Mouse (Mus musculus): ENCODE measurements around the gene Car5a. TPM values are rescaled to one million over a fixed set of nuclear protein-coding genes. Genes with fewer than 3 reads are reported as not detected.
A peak's percentile ranks its signal among the peaks of the same experiment; 100 is the strongest.

Gene Car5a
- total RNA-seq, 4 experiments from 2014 or later, result 0.53 TPM; not detected in 3

DNA sequence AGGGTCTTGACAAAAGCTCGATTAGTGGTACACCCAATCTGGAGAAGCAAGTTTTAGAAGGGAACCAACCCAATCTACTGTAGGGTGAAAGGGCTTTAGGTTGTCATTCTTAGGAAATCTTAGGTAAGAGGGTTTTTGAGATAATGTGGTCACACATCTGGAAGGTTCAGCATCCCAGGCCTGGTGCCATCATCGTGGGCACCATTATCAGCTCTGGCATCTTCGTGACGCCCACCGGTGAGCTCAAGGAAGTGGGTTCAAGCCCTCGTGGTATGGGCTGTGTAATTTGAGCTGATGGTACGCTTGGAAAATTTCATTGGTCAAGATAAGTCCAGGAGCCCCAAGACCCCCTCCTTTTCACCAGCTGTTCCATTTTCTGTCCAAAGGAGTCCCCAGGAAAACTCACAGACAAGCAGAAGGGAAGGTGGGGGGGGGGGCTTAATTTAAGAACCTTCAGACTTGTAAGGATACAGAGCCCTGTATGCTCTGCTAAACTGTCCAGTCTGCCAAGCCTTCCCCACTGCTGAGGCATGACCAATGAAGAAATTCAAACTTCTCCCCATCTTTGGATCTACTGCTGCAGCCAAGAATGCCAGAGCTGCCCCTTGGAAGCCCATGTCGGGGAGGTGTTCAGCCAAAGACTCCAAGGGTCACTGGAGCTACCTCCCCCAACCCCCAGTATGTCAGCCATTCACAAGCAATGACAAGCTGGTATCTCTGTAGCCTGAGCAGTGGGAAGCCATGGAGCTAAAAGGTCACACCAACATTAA, 36.1 kb downstream of the Car5a start:
- no peak for DNase-seq (ENCODE audit: low spot score in 2 of 2)

- peak; percentile 90 to 93 for DNase-seq (ENCODE audit: low spot score in 2 of 2)
These were observed 37.0 kb downstream of the Car5a start, which contains the start of gene Slc7a5 for GRCm38 (mm10) chr8:121907587-121908248. Gene Slc7a5, minus strand, starts transcription at chr8:121907694.

DNA sequence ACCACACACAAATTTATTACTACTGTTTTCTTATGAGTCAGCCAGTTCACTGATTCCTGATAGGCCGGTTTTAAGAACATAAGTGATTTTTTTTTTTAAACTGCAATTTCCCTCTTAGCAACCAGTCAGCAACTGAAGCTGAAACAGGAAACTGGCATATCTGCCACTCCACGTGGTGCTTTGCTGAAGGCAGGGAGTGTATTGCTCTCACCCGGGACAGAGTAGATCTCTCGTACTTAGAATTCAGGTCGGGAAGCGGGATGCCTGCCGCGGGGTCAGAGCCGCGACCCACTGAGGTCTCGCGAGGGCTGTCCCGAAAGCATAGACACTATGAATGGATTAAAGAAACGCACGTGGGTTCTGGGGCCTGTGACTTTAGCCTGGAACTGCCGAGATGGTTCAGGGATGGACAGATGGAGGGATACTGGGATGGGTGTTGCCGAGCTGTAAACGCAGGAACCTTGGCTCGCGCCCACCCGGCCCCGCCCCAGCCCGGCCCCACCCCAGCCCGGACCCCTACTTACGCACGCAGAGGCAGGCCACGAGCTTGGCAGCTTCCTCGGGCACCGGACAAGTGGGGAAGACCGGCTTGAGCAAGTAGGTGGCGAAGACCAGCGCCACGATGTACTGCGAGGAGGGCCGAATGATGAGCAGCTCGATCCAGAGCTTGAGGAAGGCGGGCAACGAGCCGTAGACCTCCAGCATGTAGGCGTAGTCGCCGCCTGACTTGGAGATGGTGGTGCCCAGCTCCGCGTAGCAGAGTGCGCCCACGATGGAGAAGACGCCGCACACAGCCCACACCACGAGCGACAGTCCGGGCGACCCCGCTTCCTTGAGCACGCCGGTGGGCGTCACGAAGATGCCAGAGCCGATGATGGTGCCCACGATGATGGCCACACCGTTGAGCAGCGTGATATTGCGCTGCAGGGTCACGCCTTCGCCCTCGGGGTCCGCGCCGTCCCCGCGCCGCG, 37.9 kb downstream of the Car5a start:
- peak in 1 of 2 experiments; percentile 51 for DNase-seq (ENCODE audit: low spot score in 2 of 2)

- DNase-seq (ENCODE audit: low spot score in 2 of 2), result no peak
These were observed 38.8 kb downstream of the Car5a start for GRCm38 (mm10) chr8:121905864-121906263.

DNA sequence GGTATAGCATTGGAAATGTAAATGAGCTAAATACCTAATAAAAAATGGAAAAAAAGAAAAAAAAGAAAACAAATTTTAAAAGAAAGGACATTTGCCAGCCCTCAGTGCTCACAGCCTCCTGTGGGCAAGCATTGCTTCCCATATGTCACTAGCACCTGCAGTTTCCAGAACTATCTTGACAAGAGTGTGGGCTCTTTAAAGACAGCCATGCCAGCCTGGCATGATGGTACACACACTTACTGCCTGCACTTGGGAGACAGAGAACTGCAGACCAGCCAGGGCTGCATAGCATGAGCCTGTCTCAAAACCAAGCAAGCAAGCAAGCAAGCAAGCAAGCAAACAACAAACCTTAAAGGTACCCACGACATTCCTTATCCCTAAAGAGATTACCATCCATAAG, 39.3 kb downstream of the Car5a start:
- no peak for DNase-seq (ENCODE audit: low spot score in 2 of 2)

GRCm38 (mm10) chr8:121904999-121905398, 39.7 kb downstream of the Car5a start:
- DNase-seq (ENCODE audit: low spot score in 2 of 2), result no peak

- DNase-seq (ENCODE audit: low spot score in 2 of 2), result no peak
These were observed 40.7 kb downstream of the Car5a start for GRCm38 (mm10) chr8:121903977-121904376.

GRCm38 (mm10) chr8:121901498-121902236, 43.0 kb downstream of the Car5a start:
- DNase-seq (ENCODE audit: low spot score in 2 of 2), result no peak

GRCm38 (mm10) chr8:121899180-121900044, 45.3 kb downstream of the Car5a start:
- DNase-seq (ENCODE audit: low spot score in 2 of 2), result no peak

GRCm38 (mm10) chr8:121898401-121898931, 46.2 kb downstream of the Car5a start:
- DNase-seq (ENCODE audit: low spot score in 2 of 2), result peak; percentile 47 to 83

DNA sequence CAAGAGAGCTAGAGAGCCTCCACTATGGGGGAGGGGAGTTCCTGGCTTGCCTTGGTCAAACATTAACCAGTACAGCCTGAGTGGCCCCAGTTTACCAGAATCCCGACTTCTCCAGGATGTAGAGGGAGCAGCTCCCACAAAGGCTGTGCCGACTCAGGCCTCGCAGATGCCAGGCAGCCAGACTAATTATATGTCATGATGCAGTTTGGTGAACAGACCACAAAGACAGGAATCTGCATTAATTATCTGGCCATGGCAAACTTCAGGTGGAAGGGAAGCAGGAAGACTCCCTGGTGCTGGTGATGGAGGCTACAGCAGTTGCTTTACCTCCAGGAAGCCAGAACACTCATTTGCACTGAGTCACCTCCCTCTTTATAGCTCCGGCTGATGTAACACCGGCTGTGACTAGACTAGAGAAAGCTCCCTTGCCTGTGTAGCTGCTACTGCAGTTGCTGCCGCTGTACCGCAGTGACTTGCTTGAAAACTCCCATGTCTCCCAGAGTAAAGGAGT, 46.8 kb downstream of the Car5a start:
- DNase-seq (ENCODE audit: low spot score in 2 of 2), result peak in 1 of 2 experiments; percentile 77

- no peak for DNase-seq (ENCODE audit: low spot score in 2 of 2)
These were observed 47.5 kb downstream of the Car5a start for GRCm38 (mm10) chr8:121897205-121897604.

GRCm38 (mm10) chr8:121896476-121897145, 48.1 kb downstream of the Car5a start:
- DNase-seq (ENCODE audit: low spot score in 2 of 2), result no peak

DNA sequence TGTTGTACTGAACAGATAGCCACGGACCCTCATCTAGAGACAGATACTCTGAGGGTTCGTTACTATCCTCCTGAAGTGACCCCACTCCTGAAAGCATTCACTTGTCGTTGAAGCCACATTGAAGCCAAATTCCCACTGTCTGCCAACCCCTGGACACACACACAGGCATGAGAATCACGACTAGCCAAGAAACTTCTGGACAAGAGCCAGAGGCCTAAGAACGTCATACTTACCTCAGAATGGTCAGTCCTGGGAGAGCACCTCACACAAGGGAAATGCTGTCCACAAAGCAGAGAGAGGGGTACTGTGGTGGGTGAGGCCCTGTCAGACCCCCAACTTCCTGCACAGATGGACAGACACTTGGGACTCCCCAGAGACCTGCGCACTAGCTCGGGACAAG, 48.8 kb downstream of the Car5a start:
- no peak for DNase-seq (ENCODE audit: low spot score in 2 of 2)

DNA sequence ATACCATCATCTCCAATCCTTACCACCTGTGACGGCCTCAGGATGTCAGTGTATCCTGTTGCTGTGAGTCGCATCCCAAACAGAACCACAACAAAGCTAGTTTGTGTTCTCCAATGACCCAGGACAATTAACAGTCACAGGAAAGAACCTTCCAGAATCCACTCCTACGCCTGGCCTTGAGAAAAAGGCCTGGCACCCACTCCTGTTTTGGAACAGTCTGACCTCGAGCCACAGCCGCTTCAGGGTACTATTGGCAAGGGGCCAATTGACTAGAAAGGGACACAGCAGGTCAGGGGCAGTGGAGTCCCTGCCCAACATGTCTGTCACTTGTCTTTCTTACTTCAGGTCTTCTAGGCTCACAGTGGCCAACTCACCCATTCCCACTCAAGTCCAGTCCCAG, 51.8 kb downstream of the Car5a start:
- no peak for DNase-seq (ENCODE audit: low spot score in 2 of 2)

GRCm38 (mm10) chr8:121889810-121890785, 54.6 kb downstream of the Car5a start:
- no peak for DNase-seq (ENCODE audit: low spot score in 2 of 2)

DNA sequence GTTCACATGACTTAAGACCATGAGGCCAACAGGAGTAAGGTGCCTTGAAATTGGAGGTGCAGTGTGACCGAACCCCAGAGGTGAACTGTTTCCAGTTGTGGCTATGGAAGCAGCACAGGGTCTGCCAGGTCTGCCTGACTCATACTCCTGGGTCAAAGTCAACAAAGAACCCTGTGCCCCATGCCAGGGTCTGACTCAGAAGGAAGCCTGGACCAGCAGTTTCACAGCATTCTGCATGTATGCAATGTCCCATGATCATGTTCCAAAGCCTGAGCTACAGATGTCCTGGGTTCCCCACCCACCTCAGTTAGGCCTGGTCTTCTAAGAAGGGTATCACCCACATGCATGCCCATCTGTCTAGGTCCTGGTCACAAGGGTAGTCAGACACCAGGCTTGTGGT, 55.4 kb downstream of the Car5a start:
- no peak for DNase-seq (ENCODE audit: low spot score in 2 of 2)

- DNase-seq (ENCODE audit: low spot score in 2 of 2), result no peak
These were observed 57.2 kb downstream of the Car5a start for GRCm38 (mm10) chr8:121887547-121887946.

Measured in left cerebral cortex, adult 8-10 months (tissue).